Mouse (Mus musculus) ES-Bruce4 (cell line): ENCODE measurements at regions not wholly inside any gene's neighbourhood (a gene's known extent, or its start where the extent isn't known, plus 50 kb on each side); places are given as distances from the start of the nearest gene placed in this dataset.

ENCODE experiments used
- CTCF ChIP-seq: IDR thresholded peaks from one replicate; pipeline ENCODE4 v1.8.1; 2011; ENCODE audit warnings: low read depth, low read length
- POLR2A ChIP-seq: IDR thresholded peaks from one replicate; pipeline ENCODE4 v1.8.1; 2011; ENCODE audit warnings: low read length; ENCODE audit not compliant: insufficient read depth

GRCm38 (mm10) chr13:53677187-53677586 is 204.3 kb upstream of the Msx2 start:
- no peak for TF ChIP-seq CTCF
- TF ChIP-seq POLR2A = no peak
